Mouse (Mus musculus): ENCODE measurements around the gene Cep128. TPM values are rescaled to one million over a fixed set of nuclear protein-coding genes. Genes with fewer than 3 reads are reported as not detected.
"Not testable (repeated sequence)": the region's sequence is repeated elsewhere in the genome, so short reads cannot be mapped to it uniquely, and the experiment has no call there.

The Cep128 gene
- polyA plus RNA-seq, 1 experiment from 2014 or later: 12.6 TPM

- Histone ChIP-seq H3K4me2 (no peak overlapping the region), H3K4me1 (ENCODE audit: insufficient read depth) (no peaks in the 10 kb centered on the region), H3K27ac (ENCODE audit: low read depth) (no peak overlapping the region), H3K9me3 (ENCODE audit: low read depth, low read length) (no peaks in the 10 kb centered on the region), H3K9ac (no peak overlapping the region), H3K27me3 (ENCODE audit: insufficient read depth, low read length) (no peaks in the 10 kb centered on the region), H3K4me3 (ENCODE audit: low read depth, low read length) (no peak overlapping the region), H3K36me3 (ENCODE audit: insufficient read depth) (no peaks in the 10 kb centered on the region)
- ATAC-seq (ENCODE audit: insufficient read depth) (no peak), DNase-seq (no peak)
- 84% methylated on average over 8 of the region's 8 CpGs for WGBS
- no peak for TF ChIP-seq CTCF (IDR thresholded peaks at IDR 0.05; ENCODE audit: low read depth)
These were observed 30.4 kb downstream of the Cep128 start for GRCm38 (mm10) chr12:91353783-91354182.

GRCm38 (mm10) chr12:91338656-91339055, 45.6 kb downstream of the Cep128 start:
- 95% methylated on average over 13 of the region's 13 CpGs for WGBS
- H3K36me3 ChIP-seq (ENCODE audit: insufficient read depth): 0 out of 2 replicates have a peak, but pooled peaks cover 10% of the 10 kb centered on the region
- not testable (repeated sequence) for H3K27ac ChIP-seq (ENCODE audit: low read depth); H3K4me3 ChIP-seq (ENCODE audit: low read depth, low read length); H3K9me3 ChIP-seq (ENCODE audit: low read depth, low read length); H3K4me1 ChIP-seq (ENCODE audit: insufficient read depth); H3K9ac ChIP-seq; DNase-seq; H3K27me3 ChIP-seq (ENCODE audit: insufficient read depth, low read length); ATAC-seq (ENCODE audit: insufficient read depth); H3K4me2 ChIP-seq

DNA sequence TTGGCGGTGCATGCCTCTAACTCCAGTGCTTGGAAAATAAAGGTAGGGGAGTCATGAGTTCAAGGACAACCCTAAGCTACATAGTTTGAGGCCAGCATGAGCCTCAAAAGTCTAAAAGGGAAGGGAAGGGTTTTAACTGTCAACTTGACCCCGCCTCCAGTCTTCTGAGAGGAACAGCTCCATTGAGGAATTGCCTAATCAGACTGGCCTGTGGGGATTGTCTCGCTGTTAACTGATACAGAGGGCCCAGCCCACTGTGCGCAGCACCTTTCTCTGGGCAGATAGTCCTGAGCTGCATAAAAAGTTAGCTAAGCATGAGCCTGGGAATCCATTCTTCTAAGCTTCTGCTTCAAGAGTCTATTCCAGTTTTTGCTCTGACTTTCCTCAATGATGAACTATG, 56.7 kb downstream of the Cep128 start:
- TF ChIP-seq CTCF (IDR thresholded peaks at IDR 0.05; ENCODE audit: low read depth): no peak
- WGBS: 77% methylated on average over 4 of the region's 4 CpGs

GRCm38 (mm10) chr12:91326104-91326503, 58.1 kb downstream of the Cep128 start:
- DNase-seq: peak; percentile 90
- H3K36me3 ChIP-seq (ENCODE audit: insufficient read depth): no peaks in the 10 kb centered on the region
- WGBS: 36% methylated on average over 6 of the region's 6 CpGs

More for the DNA sequence above, 56.7 kb downstream of the Cep128 start:
- Histone ChIP-seq H3K9ac (no peak overlapping the region), H3K4me1 (ENCODE audit: insufficient read depth) (no peaks in the 10 kb centered on the region), H3K4me3 (ENCODE audit: low read depth, low read length) (no peak overlapping the region), H3K4me2 (no peak overlapping the region), H3K36me3 (ENCODE audit: insufficient read depth) (no peaks in the 10 kb centered on the region), H3K9me3 (ENCODE audit: low read depth, low read length) (no peaks in the 10 kb centered on the region), H3K27ac (ENCODE audit: low read depth) (no peak overlapping the region), H3K27me3 (ENCODE audit: insufficient read depth, low read length) (no peaks in the 10 kb centered on the region)
- no peak for ATAC-seq (ENCODE audit: insufficient read depth)
- DNase-seq: no peak

DNA sequence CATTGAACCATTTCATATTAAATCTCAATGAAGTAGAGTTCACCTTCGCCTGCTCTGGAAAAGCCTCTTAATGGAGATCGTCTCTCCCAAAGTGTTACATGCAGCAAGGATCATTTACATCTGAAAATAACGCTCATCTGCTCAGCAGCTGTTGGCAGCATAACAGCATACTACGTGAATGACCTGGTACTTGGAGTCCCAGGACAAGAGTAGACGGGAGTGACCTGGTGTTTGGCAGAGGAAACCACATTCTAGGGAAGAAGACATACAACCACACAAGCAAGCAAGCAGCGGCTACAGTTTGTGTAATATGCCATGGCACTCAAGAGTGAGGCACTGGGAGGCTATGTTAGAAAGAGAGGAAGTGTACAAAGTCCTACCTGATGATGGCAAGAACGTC, 69.2 kb downstream of the Cep128 start:
- 81% methylated on average over 7 of the region's 7 CpGs for WGBS
- no peak overlapping the region for H3K4me3 ChIP-seq (ENCODE audit: low read depth, low read length)
- no peak for ATAC-seq (ENCODE audit: insufficient read depth)
- no peaks in the 10 kb centered on the region for H3K27me3 ChIP-seq (ENCODE audit: insufficient read depth, low read length)
- H3K36me3 ChIP-seq (ENCODE audit: insufficient read depth): no peaks in the 10 kb centered on the region
- no peaks in the 10 kb centered on the region for H3K4me1 ChIP-seq (ENCODE audit: insufficient read depth)
- TF ChIP-seq CTCF (IDR thresholded peaks at IDR 0.05; ENCODE audit: low read depth): no peak
- no peak overlapping the region for H3K27ac ChIP-seq (ENCODE audit: low read depth)
- no peaks in the 10 kb centered on the region for H3K9me3 ChIP-seq (ENCODE audit: low read depth, low read length)
- DNase-seq: no peak
- H3K9ac ChIP-seq: no peak overlapping the region
- H3K4me2 ChIP-seq: no peak overlapping the region

More at GRCm38 (mm10) chr12:91326104-91326503, 58.1 kb downstream of the Cep128 start:
- no peak overlapping the region for H3K4me3 ChIP-seq (ENCODE audit: low read depth, low read length)
- H3K9ac ChIP-seq: no peak overlapping the region
- H3K27ac ChIP-seq (ENCODE audit: low read depth): no peak overlapping the region
- H3K27me3 ChIP-seq (ENCODE audit: insufficient read depth, low read length): no peaks in the 10 kb centered on the region
- TF ChIP-seq CTCF (IDR thresholded peaks at IDR 0.05; ENCODE audit: low read depth): peak; percentile 67
- no peaks in the 10 kb centered on the region for H3K9me3 ChIP-seq (ENCODE audit: low read depth, low read length)
- ATAC-seq (ENCODE audit: insufficient read depth): peak; percentile 92
- H3K4me2 ChIP-seq: no peak overlapping the region
- H3K4me1 ChIP-seq (ENCODE audit: insufficient read depth): no peaks in the 10 kb centered on the region

DNA sequence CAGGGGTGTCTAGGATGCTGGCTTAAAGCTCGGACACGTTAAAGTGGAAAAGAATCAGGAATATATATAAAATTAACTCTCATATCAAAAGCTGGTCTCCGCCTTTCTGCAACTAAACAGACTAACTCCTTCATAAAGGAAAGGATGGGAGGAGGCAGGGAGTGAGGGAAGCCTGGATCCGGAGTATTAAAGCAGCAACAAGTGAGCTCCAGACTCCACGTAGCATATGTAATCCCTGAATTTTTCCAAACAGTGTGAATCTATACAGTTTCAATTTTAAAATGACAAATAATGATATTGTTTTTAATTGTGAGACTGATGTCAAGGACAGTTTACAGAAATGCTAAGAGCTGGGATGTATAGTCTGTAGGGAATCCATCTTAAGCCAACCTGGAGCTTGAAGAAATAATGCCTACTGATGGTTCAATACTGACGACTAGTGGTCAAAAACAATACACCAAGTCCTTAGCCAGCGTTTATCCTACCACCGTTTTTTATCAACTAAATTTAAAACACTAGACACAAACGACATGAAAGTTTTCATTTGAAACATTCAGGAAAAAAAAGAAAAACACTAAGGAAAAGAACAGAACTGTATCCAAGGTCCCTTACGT, 70.1 kb downstream of the Cep128 start:
- peak; percentile 87 for DNase-seq

GRCm38 (mm10) chr12:91312591-91312990, 71.6 kb downstream of the Cep128 start:
- ATAC-seq (ENCODE audit: insufficient read depth) (no peak), DNase-seq (no peak)
- 87% methylated on average over 4 of the region's 4 CpGs for WGBS
- H3K36me3 ChIP-seq (ENCODE audit: insufficient read depth): no peaks in the 10 kb centered on the region
- no peaks in the 10 kb centered on the region for H3K9me3 ChIP-seq (ENCODE audit: low read depth, low read length)
- H3K4me3 ChIP-seq (ENCODE audit: low read depth, low read length): no peak overlapping the region
- H3K27me3 ChIP-seq (ENCODE audit: insufficient read depth, low read length): no peaks in the 10 kb centered on the region
- no peak overlapping the region for H3K4me2 ChIP-seq
- H3K27ac ChIP-seq (ENCODE audit: low read depth): no peak overlapping the region
- no peak for TF ChIP-seq CTCF (IDR thresholded peaks at IDR 0.05; ENCODE audit: low read depth)
- H3K4me1 ChIP-seq (ENCODE audit: insufficient read depth): no peaks in the 10 kb centered on the region
- H3K9ac ChIP-seq: no peak overlapping the region

More for the DNA sequence above, 70.1 kb downstream of the Cep128 start:
- H3K4me3 ChIP-seq (ENCODE audit: low read depth, low read length): no peak overlapping the region
- WGBS: 42% methylated on average over 10 of the region's 10 CpGs
- no peak overlapping the region for H3K27ac ChIP-seq (ENCODE audit: low read depth)
- no peaks in the 10 kb centered on the region for H3K27me3 ChIP-seq (ENCODE audit: insufficient read depth, low read length)
- TF ChIP-seq CTCF (IDR thresholded peaks at IDR 0.05; ENCODE audit: low read depth): peak; percentile 85
- H3K4me1 ChIP-seq (ENCODE audit: insufficient read depth): no peaks in the 10 kb centered on the region
- peak; percentile 71; the same call in 1 of the 2 replicates for ATAC-seq (ENCODE audit: insufficient read depth)
- no peak overlapping the region for H3K4me2 ChIP-seq
- no peaks in the 10 kb centered on the region for H3K36me3 ChIP-seq (ENCODE audit: insufficient read depth)
- no peaks in the 10 kb centered on the region for H3K9me3 ChIP-seq (ENCODE audit: low read depth, low read length)
- H3K9ac ChIP-seq: no peak overlapping the region
